Mouse (Mus musculus) heart, adult 2 months (tissue): Measurements from ENCODE around the gene Slc16a9. TPM values are rescaled to one million over a fixed set of nuclear protein-coding genes. Genes with fewer than 3 reads are reported as not detected.

Source experiments
- DNase-seq, 2 experiments: peaks; one replicate each; pipeline ENCODE4 v3.0.0; 2021
- H3K27ac ChIP-seq: fragments of 200-600 bp; 2 replicates; pipeline ENCODE4 v1.8.1; 2022
- H3K27me3 ChIP-seq: fragments of 200-500 bp; 2 replicates; pipeline ENCODE4 v1.6.1; 2012; ENCODE audit warnings: mild to moderate bottlenecking, low read length, inconsistent platforms, mixed read lengths; ENCODE audit not compliant: control insufficient read depth, insufficient read depth
- H3K36me3 ChIP-seq: fragments of 200-500 bp; 2 replicates; pipeline ENCODE4 v1.6.1; 2012; ENCODE audit warnings: low read length, inconsistent platforms; ENCODE audit not compliant: control insufficient read depth, insufficient read depth
- H3K4me1 ChIP-seq: fragments of 200-500 bp; 2 replicates; pipeline ENCODE4 v1.6.1; 2011; ENCODE audit warnings: low read length; ENCODE audit not compliant: control insufficient read depth, insufficient read depth
- H3K4me3 ChIP-seq: fragments of 200-600 bp; 2 replicates; pipeline ENCODE4 v1.8.1; 2022
- H3K79me2 ChIP-seq: fragments of 200-500 bp; replicated peaks from 2 replicates; pipeline ENCODE4 v1.6.1; 2012; ENCODE audit warnings: mild to moderate bottlenecking, inconsistent platforms, low read length, moderate library complexity, mixed read lengths; ENCODE audit not compliant: control insufficient read depth, insufficient read depth
- H3K9ac ChIP-seq: fragments of 200-500 bp; 2 replicates; pipeline ENCODE4 v1.6.1; 2012; ENCODE audit warnings: low read depth, mild to moderate bottlenecking, control low read depth, inconsistent platforms, low read length, mixed read lengths
- CTCF ChIP-seq: fragments of 200-600 bp; IDR thresholded peaks from 2 replicates; pipeline ENCODE4 v1.8.1; 2022; ENCODE audit warnings: antibody characterized with exemption, mild to moderate bottlenecking, moderate library complexity
- EP300 ChIP-seq: fragments of 200-500 bp; IDR thresholded peaks from 2 replicates; pipeline ENCODE4 v1.6.1; 2011; ENCODE audit warnings: low read depth, low read length, control low read depth; ENCODE audit not compliant: insufficient read depth
- POLR2A ChIP-seq: fragments of 200-500 bp; IDR thresholded peaks from 2 replicates; pipeline ENCODE4 v1.6.1; 2011; ENCODE audit warnings: mild to moderate bottlenecking, low read depth, low read length, control low read depth; ENCODE audit not compliant: insufficient read depth
- WGBS: fragments of 180-500 bp; shearing (Covaris S2); methylation state at CpG from one replicate; pipeline ENCODE4 v1.1.7; 2018; 5-methylcytosine and 5-hydroxymethylcytosine counted together
- intact Hi-C: fragments of 180-260 bp; cut with DNase I; formaldehyde crosslinking; loops from one replicate; pipeline ENCODE4 v1.15.1; 2025
- polyA plus RNA-seq: library from polyadenylated mRNA; depleted of rRNA; stranded (reverse); fragments of >200 nt; gene quantifications from 2 replicates; pipeline ENCODE4 v1.2.3, GENCODE M21; 2012; rRNA removed
- total RNA-seq, 2 experiments: library from RNA; stranded (reverse); gene quantifications; 2 replicates each; pipeline ENCODE4 v1.2.3; 2021

The Slc16a9 gene
- total and polyA plus RNA-seq, 3 experiments = 3.1 to 4.6 (median 3.2) TPM

GRCm38 (mm10) chr10:70316856-70317255, 72.0 kb downstream of the Slc16a9 start:
- H3K9ac ChIP-seq = no peak overlapping the region
- WGBS = 77% methylated on average over 7 of the region's 7 CpGs

GRCm38 (mm10) chr10:70317394-70317965, 72.6 kb downstream of the Slc16a9 start:
- Histone ChIP-seq H3K27ac (no peak overlapping the region), H3K36me3 (no peaks in the 10 kb centered on the region), H3K4me3 (no peak overlapping the region), H3K79me2 (no peaks in the 10 kb centered on the region), H3K27me3 (no peaks in the 10 kb centered on the region), H3K9ac (no peak overlapping the region), H3K4me1 (no peaks in the 10 kb centered on the region)
- DNase-seq = no peak
- WGBS = 79% methylated on average over 13 of the region's 13 CpGs
- intact Hi-C loops = loop anchor here (5.0 kb wide), 3 partner anchors 190 to 900 kb away; no protein-coding TSS in a partner anchor
- TF ChIP-seq EP300 = no peak
- no peak for TF ChIP-seq CTCF
- TF ChIP-seq POLR2A = no peak

More at GRCm38 (mm10) chr10:70316856-70317255, 72.0 kb downstream of the Slc16a9 start:
- Histone ChIP-seq H3K4me3 (no peak overlapping the region), H3K27me3 (no peaks in the 10 kb centered on the region), H3K4me1 (no peaks in the 10 kb centered on the region), H3K27ac (no peak overlapping the region), H3K79me2 (no peaks in the 10 kb centered on the region), H3K36me3 (no peaks in the 10 kb centered on the region)
- no peak for DNase-seq
- no peak for TF ChIP-seq POLR2A
- no peak for TF ChIP-seq EP300
- TF ChIP-seq CTCF = no peak
- intact Hi-C loops = loop anchor here (5.0 kb wide), 3 partner anchors 190 to 900 kb away; no protein-coding TSS in a partner anchor

- no peaks in the 10 kb centered on the region for H3K4me1 ChIP-seq
- WGBS = 7% methylated on average over 3 of the region's 3 CpGs
- no peaks in the 10 kb centered on the region for H3K27me3 ChIP-seq
- DNase-seq = no peak
- intact Hi-C loops = loop anchor here (1.0 to 5.0 kb wide), 4 partner anchors 189 to 899 kb away; no protein-coding TSS in a partner anchor
- no peak overlapping the region for H3K4me3 ChIP-seq
- H3K36me3 ChIP-seq = no peaks in the 10 kb centered on the region
- no peak overlapping the region for H3K27ac ChIP-seq
- TF ChIP-seq CTCF (peak; percentile 92), EP300 (no peak), POLR2A (no peak)
- H3K79me2 ChIP-seq = no peaks in the 10 kb centered on the region
- H3K9ac ChIP-seq = no peak overlapping the region
Measured at GRCm38 (mm10) chr10:70318630-70319029, 73.7 kb downstream of the Slc16a9 start.

- Histone ChIP-seq H3K36me3 (no peaks in the 10 kb centered on the region), H3K27ac (no peak overlapping the region), H3K4me3 (no peak overlapping the region), H3K4me1 (no peaks in the 10 kb centered on the region), H3K79me2 (no peaks in the 10 kb centered on the region), H3K9ac (no peak overlapping the region), H3K27me3 (no peaks in the 10 kb centered on the region)
- intact Hi-C loops = no loop called here
- WGBS = 47% methylated on average over 2 of the region's 2 CpGs
- no peak for DNase-seq
- TF ChIP-seq POLR2A (no peak), CTCF (no peak)
Measured at GRCm38 (mm10) chr10:70325518-70325917, 80.6 kb downstream of the Slc16a9 start.

GRCm38 (mm10) chr10:70327331-70327730, 82.4 kb downstream of the Slc16a9 start:
- DNase-seq = no peak
- intact Hi-C loops = no loop called here
- Histone ChIP-seq H3K79me2 (no peaks in the 10 kb centered on the region), H3K4me3 (no peak overlapping the region), H3K36me3 (no peaks in the 10 kb centered on the region), H3K27ac (no peak overlapping the region), H3K27me3 (no peaks in the 10 kb centered on the region), H3K4me1 (no peaks in the 10 kb centered on the region), H3K9ac (no peak overlapping the region)
- WGBS = 73% methylated on average over 6 of the region's 6 CpGs
- TF ChIP-seq EP300 = no peak
- TF ChIP-seq CTCF = no peak
- TF ChIP-seq POLR2A = no peak

GRCm38 (mm10) chr10:70328139-70328538, 83.2 kb downstream of the Slc16a9 start:
- 84% methylated on average over 9 of the region's 9 CpGs for WGBS
- TF ChIP-seq CTCF (no peak), EP300 (no peak), POLR2A (no peak)
- H3K36me3 ChIP-seq = no peaks in the 10 kb centered on the region

More at GRCm38 (mm10) chr10:70328139-70328538, 83.2 kb downstream of the Slc16a9 start:
- no peaks in the 10 kb centered on the region for H3K79me2 ChIP-seq
- no peak overlapping the region for H3K4me3 ChIP-seq
- no peaks in the 10 kb centered on the region for H3K4me1 ChIP-seq
- DNase-seq = no peak
- intact Hi-C loops = no loop called here
- no peaks in the 10 kb centered on the region for H3K27me3 ChIP-seq
- no peak overlapping the region for H3K9ac ChIP-seq
- H3K27ac ChIP-seq = no peak overlapping the region

Other genes starting within 250 kb of the Slc16a9 start
- gene Ccdc6, start 148.0 kb upstream of the Slc16a9 start, total RNA-seq = 10 to 100 TPM; 26.3 to 28.5 TPM
- 14.3 and 18.4 TPM in 2 replicates for gene Ccdc6, start 148.0 kb upstream of the Slc16a9 start, polyA plus RNA-seq
- 1 to 10 TPM; 3.0 to 3.4 TPM for gene Mrln, start 40.4 kb upstream of the Slc16a9 start, total RNA-seq
- gene Mrln, start 40.4 kb upstream of the Slc16a9 start, polyA plus RNA-seq = 4.1 and 5.2 TPM in 2 replicates
- gene Fam13c, start 195.4 kb downstream of the Slc16a9 start, total RNA-seq = 1 to 10 TPM; 5.2 to 5.5 TPM
- 2.8 TPM in 2 replicates for gene Fam13c, start 195.4 kb downstream of the Slc16a9 start, polyA plus RNA-seq